Comparison of ENCODE assay signal across 8 mouse cellular contexts in the genomic region with DNA sequence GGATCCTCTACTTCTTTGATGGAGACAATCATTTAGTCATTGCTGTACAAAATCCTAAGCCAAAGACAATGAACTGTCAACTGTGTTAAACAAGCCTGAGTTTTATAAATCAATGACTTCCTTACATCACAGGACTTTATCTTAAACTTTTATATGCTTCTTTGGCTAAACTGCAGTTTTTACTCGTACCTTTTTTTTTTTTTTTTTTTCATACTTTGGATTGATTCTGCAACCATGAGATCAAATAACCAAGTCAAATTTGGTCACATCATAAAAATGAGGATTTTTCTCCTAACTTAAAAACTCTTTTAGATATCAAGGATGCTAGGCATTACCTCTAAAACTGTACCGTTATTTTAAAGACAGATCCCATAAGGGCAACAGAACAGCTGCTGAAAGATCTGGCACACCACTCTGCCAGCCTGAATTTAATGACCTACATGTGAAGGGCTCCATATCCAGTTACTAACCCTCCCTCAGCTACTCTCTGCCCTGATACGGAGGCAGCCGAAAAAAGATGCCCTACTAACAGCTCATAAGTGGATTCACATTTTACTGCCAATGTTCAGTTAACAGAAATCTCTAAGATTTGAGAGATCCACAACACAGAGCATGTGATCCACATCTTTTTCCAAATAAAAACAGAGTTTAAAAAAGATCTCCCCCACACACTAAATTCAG. TPM values are rescaled to one million over a fixed set of nuclear protein-coding genes. Genes with fewer than 3 reads are reported as not detected.
DNase-seq lines count a peak whose midpoint lies in the region.

No protein-coding gene starts in this region.

- H3K27me3 ChIP-seq in limb, embryonic 10.5 days (ENCODE audit: low read depth, poor library complexity, severe bottlenecking) = no peaks in the 10 kb centered on the region

- no peaks in the 10 kb centered on the region for H3K4me1 ChIP-seq in brown adipose tissue, adult 24 weeks (ENCODE audit: control insufficient read depth, insufficient read depth, insufficient read length, low read length)
- H3K4me1 ChIP-seq in limb, embryonic 10.5 days = 0 out of 2 replicates have a peak, but pooled peaks cover 3% of the 10 kb centered on the region

- DNase-seq in heart, adult 18-20 months = peak; percentile 31 to 61
- no peak for DNase-seq in heart, postnatal 36 days
- DNase-seq in forelimb bud, embryonic 11.5 days (ENCODE audit: low read depth, low spot score) = peak; percentile 42
- peak; percentile 35 for DNase-seq in limb, embryonic 10.5 days (ENCODE audit: low spot score)
- peak; percentile 85 for DNase-seq in skeletal muscle tissue, adult 2 months (ENCODE audit: low read depth, low spot score)
- DNase-seq in right cerebral cortex, postnatal 25 days = no peak
- no peak for DNase-seq in right cerebral cortex, adult 18-20 months

- H3K27ac ChIP-seq in brown adipose tissue, adult 24 weeks (replicated peaks; ENCODE audit: low read depth, low read length) = 0 out of 2 replicates have a peak overlapping the region, but pooled peaks have one; percentile 54
- peak overlapping the region; percentile 98; the same call in 1 of the 2 replicates for H3K27ac ChIP-seq in limb, embryonic 10.5 days

- no peaks in the 10 kb centered on the region for H3K9me3 ChIP-seq in limb, embryonic 10.5 days (replicated peaks)

- 58% methylated on average over 4 of the region's 4 CpGs for WGBS in limb, embryonic 10.5 days

- H3K4me3 ChIP-seq in brown adipose tissue, adult 24 weeks (ENCODE audit: insufficient read depth, low read depth, low read length) = 0 out of 2 replicates have a peak overlapping the region, but pooled peaks have one; percentile 17
- H3K4me3 ChIP-seq in limb, embryonic 10.5 days = peak overlapping the region; percentile 75

- intact Hi-C loops in heart, postnatal 36 days (cut with DNase I) = loop anchor here (2.0 kb wide), 3 partner anchors 23 to 387 kb away; no protein-coding TSS in a partner anchor

- 0 out of 2 replicates have a peak, but pooled peaks cover 3% of the 10 kb centered on the region for H3K36me3 ChIP-seq in limb, embryonic 10.5 days

RNA-seq across cellular contexts. Expression of gene Trmt10a, which starts 1.1 kb away (rescaled TPM):
- total RNA-seq in heart, adult 18-20 months (2021) = 1 to 10 TPM; 1.9 to 2.0 TPM
- total RNA-seq in heart, postnatal 36 days (2021) = 1 to 10 TPM; 2.3 to 3.2 TPM
- 3.3 and 5.9 TPM in 2 replicates for polyA plus RNA-seq in brown adipose tissue, adult 24 weeks (2012; ENCODE audit: insufficient read depth, insufficient read length, missing spikeins)
- polyA plus RNA-seq in limb, embryonic 10.5 days (2016; fragmentation: Nextera tagmentation; extraction: Ambion mirVana) = 16.0 and 17.1 TPM in 2 replicates

RNA-seq across cellular contexts. Expression of gene Mttp, which starts 2.6 kb away (rescaled TPM):
- 1 to 10 TPM; 7.3 to 7.8 TPM for total RNA-seq in heart, adult 18-20 months (2021)
- total RNA-seq in heart, postnatal 36 days (2021) = 1 to 10 TPM; 5.4 to 6.2 TPM
- 1.6 and 3.2 TPM in 2 replicates for polyA plus RNA-seq in brown adipose tissue, adult 24 weeks (2012; ENCODE audit: insufficient read depth, insufficient read length, missing spikeins)
- 7.5 and 8.9 TPM in 2 replicates for polyA plus RNA-seq in limb, embryonic 10.5 days (2016; fragmentation: Nextera tagmentation; extraction: Ambion mirVana)

RNA-seq across cellular contexts. Expression of gene 4930579F01Rik, which starts 51.4 kb away (rescaled TPM):
- total RNA-seq in heart, adult 18-20 months (2021) = not detected
- total RNA-seq in heart, postnatal 36 days (2021) = not detected
- polyA plus RNA-seq in brown adipose tissue, adult 24 weeks (2012; ENCODE audit: insufficient read depth, insufficient read length, missing spikeins) = not detected in 2 replicates
- polyA plus RNA-seq in limb, embryonic 10.5 days (2016; fragmentation: Nextera tagmentation; extraction: Ambion mirVana) = not detected in 2 replicates

Comparison
In these comparisons a context has a peak if more than half of its experiments do, and no peak if none do; other contexts are left out.
1. DNase-seq: peak in heart, adult 18-20 months (2 of 2), forelimb bud, embryonic 11.5 days (single experiment), limb, embryonic 10.5 days (single experiment) and skeletal muscle tissue, adult 2 months (single experiment); none in heart, postnatal 36 days (0 of 2), right cerebral cortex, postnatal 25 days (single experiment) and right cerebral cortex, adult 18-20 months (single experiment).